In genomic region chr10:128298702-128299171, GRCm38 (mm10) we compare ENCODE assay signal across 13 mouse cellular contexts. TPM values are rescaled to one million over a fixed set of nuclear protein-coding genes. Genes with fewer than 3 reads are reported as not detected.
DNase-seq lines count a peak whose midpoint lies in the region; ATAC-seq and TF ChIP-seq lines count a peak whose summit lies in the region.
"Had no signal": no experiment of that assay in that cellular context is flagged by ENCODE, and none has a peak within 500 bp of the region (broad histone marks: within the 10 kb centered on the region; RNA-seq: fewer than 3 reads in every experiment).

TSS of gene Il23a (minus strand) at chr10:128298752.

- ATAC-seq in heart, postnatal 0 days (ENCODE audit: insufficient read depth, low read depth), result no peak
- no peak for ATAC-seq in midbrain, embryonic 13.5 days
- no peak for ATAC-seq in midbrain, embryonic 15.5 days (replicated peaks)
- no peak for ATAC-seq in intestine, embryonic 16.5 days
- ATAC-seq: activated CD4-positive, CD25-positive, alpha-beta regulatory T cell, adult 4 months had no signal

- H3K9ac ChIP-seq in heart, postnatal 0 days (replicated peaks; ENCODE audit: low read depth, low read length), result peak within 1 kb of the TSS; percentile 21
- 0 out of 2 replicates have a peak within 1 kb of the TSS, but pooled peaks have one; percentile 14 for H3K9ac ChIP-seq in midbrain, embryonic 13.5 days (replicated peaks)
- H3K9ac ChIP-seq in midbrain, embryonic 15.5 days, result no peak within 1 kb of the TSS
- peak within 1 kb of the TSS; percentile 3 for H3K9ac ChIP-seq in intestine, embryonic 16.5 days (ENCODE audit: low read depth, low read length)

- H3K36me3 ChIP-seq in heart, postnatal 0 days (replicated peaks; ENCODE audit: control insufficient read depth, insufficient read depth, low read length), result no peaks in the 10 kb centered on the region
- H3K36me3 ChIP-seq in midbrain, embryonic 13.5 days, result no peaks in the 10 kb centered on the region
- no peaks in the 10 kb centered on the region for H3K36me3 ChIP-seq in midbrain, embryonic 15.5 days (replicated peaks)
- H3K36me3 ChIP-seq in intestine, embryonic 16.5 days (ENCODE audit: control insufficient read depth, insufficient read depth, low read length), result no peaks in the 10 kb centered on the region

- intact Hi-C loops in heart, postnatal 36 days (cut with DNase I), result no loop called here

- H3K4me1 ChIP-seq in heart, postnatal 0 days (ENCODE audit: control insufficient read depth, insufficient read depth), result peaks cover 28% of the 10 kb centered on the region
- H3K4me1 ChIP-seq in midbrain, embryonic 13.5 days (replicated peaks), result peaks cover 14% of the 10 kb centered on the region
- H3K4me1 ChIP-seq in midbrain, embryonic 15.5 days, result peaks cover 9% of the 10 kb centered on the region
- H3K4me1 ChIP-seq in intestine, embryonic 16.5 days (ENCODE audit: control insufficient read depth, insufficient read depth, low read length), result peaks cover 8% of the 10 kb centered on the region

- peak within 1 kb of the TSS; percentile 33 for H3K4me2 ChIP-seq in heart, postnatal 0 days (ENCODE audit: low read depth, low read length)
- no peak within 1 kb of the TSS for H3K4me2 ChIP-seq in midbrain, embryonic 13.5 days (replicated peaks)
- H3K4me2 ChIP-seq in midbrain, embryonic 15.5 days, result no peak within 1 kb of the TSS
- H3K4me2 ChIP-seq in intestine, embryonic 16.5 days (ENCODE audit: low read depth, low read length), result no peak within 1 kb of the TSS

- TF ChIP-seq CTCF in heart, postnatal 0 days (IDR thresholded peaks at IDR 0.05; ENCODE audit: low read depth), result no peak

- no peaks in the 10 kb centered on the region for H3K27me3 ChIP-seq in heart, postnatal 0 days (ENCODE audit: control insufficient read depth, insufficient read depth, low read length)
- no peaks in the 10 kb centered on the region for H3K27me3 ChIP-seq in midbrain, embryonic 13.5 days
- no peaks in the 10 kb centered on the region for H3K27me3 ChIP-seq in midbrain, embryonic 15.5 days (replicated peaks)
- H3K27me3 ChIP-seq in intestine, embryonic 16.5 days (replicated peaks; ENCODE audit: control insufficient read depth, insufficient read depth, low read length), result no peaks in the 10 kb centered on the region

- peak within 1 kb of the TSS; percentile 79 for H3K27ac ChIP-seq in heart, postnatal 0 days (ENCODE audit: low read depth)
- no peak within 1 kb of the TSS for H3K27ac ChIP-seq in midbrain, embryonic 13.5 days
- H3K27ac ChIP-seq in midbrain, embryonic 15.5 days, result no peak within 1 kb of the TSS
- 0 out of 2 replicates have a peak within 1 kb of the TSS, but pooled peaks have one; percentile 13 for H3K27ac ChIP-seq in intestine, embryonic 16.5 days (ENCODE audit: low read length)

- TF ChIP-seq EP300 in heart, postnatal 0 days (IDR thresholded peaks at IDR 0.05; ENCODE audit: low read depth), result no peak

- H3K9me3 ChIP-seq in heart, postnatal 0 days (replicated peaks; ENCODE audit: control insufficient read depth, low read length), result no peaks in the 10 kb centered on the region
- H3K9me3 ChIP-seq in midbrain, embryonic 13.5 days, result no peaks in the 10 kb centered on the region
- H3K9me3 ChIP-seq in midbrain, embryonic 15.5 days, result no peaks in the 10 kb centered on the region
- H3K9me3 ChIP-seq in intestine, embryonic 16.5 days (ENCODE audit: control insufficient read depth, low read length), result no peaks in the 10 kb centered on the region

- no peak for DNase-seq in heart, postnatal 0 days (ENCODE audit: low spot score)
- DNase-seq in heart, postnatal 36 days, result no peak
- DNase-seq in frontal cortex, postnatal 14 days (ENCODE audit: low spot score in 2 of 2), result no peak
- no peak for DNase-seq in right cerebral cortex, postnatal 10 days (ENCODE audit: low spot score in 2 of 2)
- DNase-seq: cerebellum, postnatal 36 days; heart, adult 11 months; kidney, adult 2 months had no signal

- peak within 1 kb of the TSS; percentile 14 for H3K4me3 ChIP-seq in heart, postnatal 0 days (ENCODE audit: low read depth, low read length)
- H3K4me3 ChIP-seq in midbrain, embryonic 13.5 days (replicated peaks), result no peak within 1 kb of the TSS
- H3K4me3 ChIP-seq in midbrain, embryonic 15.5 days, result no peak within 1 kb of the TSS
- no peak within 1 kb of the TSS for H3K4me3 ChIP-seq in intestine, embryonic 16.5 days (ENCODE audit: low read length)

- WGBS in heart, postnatal 0 days, result 68% methylated on average over 11 of the region's 11 CpGs
- WGBS in midbrain, embryonic 13.5 days, result 88% methylated on average over 11 of the region's 11 CpGs
- WGBS in midbrain, embryonic 15.5 days, result 85% methylated on average over 11 of the region's 11 CpGs
- 84% methylated on average over 11 of the region's 11 CpGs for WGBS in intestine, embryonic 16.5 days

RNA-seq across cellular contexts. Expression of gene Il23a, which starts in this region (rescaled TPM):
- 6.6 and 6.8 TPM in 2 replicates for total RNA-seq in heart, postnatal 0 days (2014; rRNA removed; ENCODE audit: low replicate concordance)
- polyA plus RNA-seq in heart, postnatal 0 days (2015; fragmentation: Nextera tagmentation; extraction: Ambion mirVana), result 4.7 and 5.2 TPM in 2 replicates
- total RNA-seq in heart, postnatal 36 days (2021), result not detected
- polyA plus RNA-seq in midbrain, embryonic 13.5 days (2015; fragmentation: Nextera tagmentation; extraction: Ambion mirVana), result 0.16 TPM in 1 of 2 replicates, not detected in the other
- polyA plus RNA-seq in midbrain, embryonic 15.5 days (2015; fragmentation: Nextera tagmentation; extraction: Ambion mirVana), result not detected in 2 replicates
- 0.44 and 0.53 TPM in 2 replicates for polyA plus RNA-seq in intestine, embryonic 16.5 days (2015; fragmentation: Nextera tagmentation; extraction: Ambion mirVana)
- total RNA-seq: layer of hippocampus, adult 8-10 months had no signal
- polyA plus RNA-seq: activated CD4-positive, CD25-positive, alpha-beta regulatory T cell, adult 4 months; spleen, adult 2 months had no signal

Comparison
In these comparisons a context has a peak if more than half of its experiments do, and no peak if none do; other contexts are left out.
1. H3K27ac ChIP-seq: peak in heart, postnatal 0 days (single experiment) and intestine, embryonic 16.5 days (single experiment); none in midbrain, embryonic 13.5 days (single experiment) and midbrain, embryonic 15.5 days (single experiment).